ENCODE assay signal across 14 mouse cellular contexts in the genomic region with DNA sequence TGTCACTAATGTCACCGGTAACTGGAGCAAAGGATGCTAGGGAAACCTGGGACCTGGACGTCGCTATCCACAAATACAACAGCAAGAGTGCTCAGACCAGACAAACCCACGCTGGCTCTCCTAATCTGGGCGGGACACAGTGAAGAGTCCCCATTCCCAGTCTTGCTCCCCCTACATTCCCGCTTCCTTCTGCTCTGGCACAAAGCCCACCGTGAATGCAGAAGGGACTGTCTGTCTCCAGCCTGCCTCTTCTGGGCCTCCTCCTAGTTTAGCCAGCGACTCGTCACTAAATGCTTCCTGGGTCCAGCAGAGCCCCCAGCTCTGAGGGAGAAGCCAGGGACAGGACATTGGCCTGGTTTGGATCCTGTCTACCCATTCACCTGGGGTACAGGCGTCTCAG. TPM values are rescaled to one million over a fixed set of nuclear protein-coding genes. Genes with fewer than 3 reads are reported as not detected.
A peak's percentile ranks its signal among the peaks of the same experiment; 100 is the strongest.
DNase-seq lines count a peak whose midpoint lies in the region; ATAC-seq lines count a peak whose summit lies in the region.
"Had no signal": no experiment of that assay in that cellular context is flagged by ENCODE, and none has a peak within 500 bp of the region (broad histone marks: within the 10 kb centered on the region; RNA-seq: fewer than 3 reads in every experiment).

No protein-coding gene starts in this region.

- no peaks in the 10 kb centered on the region for H3K9me3 ChIP-seq in forebrain, embryonic 13.5 days (replicated peaks)
- H3K9me3 ChIP-seq in forebrain, embryonic 11.5 days (ENCODE audit: control insufficient read depth, low read length): no peaks in the 10 kb centered on the region
- H3K9me3 ChIP-seq: limb, embryonic 13.5 days had no signal

- no peak overlapping the region for H3K4me3 ChIP-seq in forebrain, embryonic 13.5 days
- H3K4me3 ChIP-seq in forebrain, embryonic 11.5 days (ENCODE audit: low read depth, low read length): no peak overlapping the region
- H3K4me3 ChIP-seq: erythroblast, embryonic 14.5 days; limb, embryonic 13.5 days had no signal

- no peak overlapping the region for H3K4me2 ChIP-seq in forebrain, embryonic 13.5 days
- H3K4me2 ChIP-seq in forebrain, embryonic 11.5 days (ENCODE audit: low read depth, low read length, severe bottlenecking): no peak overlapping the region
- H3K4me2 ChIP-seq: limb, embryonic 13.5 days had no signal

- 62% methylated on average over 10 of the region's 10 CpGs for WGBS in forebrain, embryonic 13.5 days
- 69% methylated on average over 10 of the region's 10 CpGs for WGBS in forebrain, embryonic 11.5 days

- H3K4me1 ChIP-seq in forebrain, embryonic 13.5 days: peaks cover 72% of the 10 kb centered on the region
- peaks cover 23% of the 10 kb centered on the region for H3K4me1 ChIP-seq in forebrain, embryonic 11.5 days (replicated peaks; ENCODE audit: control insufficient read depth, insufficient read depth, low read length)

- peak overlapping the region; percentile 57 for H3K27ac ChIP-seq in forebrain, embryonic 13.5 days
- no peak overlapping the region for H3K27ac ChIP-seq in forebrain, embryonic 11.5 days (ENCODE audit: low read depth, low read length)
- H3K27ac ChIP-seq: limb, embryonic 13.5 days had no signal

- peaks cover 11% of the 10 kb centered on the region for H3K36me3 ChIP-seq in forebrain, embryonic 13.5 days (ENCODE audit: poor library complexity, severe bottlenecking)
- H3K36me3 ChIP-seq in forebrain, embryonic 11.5 days (ENCODE audit: control insufficient read depth, insufficient read depth, low read length): no peaks in the 10 kb centered on the region
- H3K36me3 ChIP-seq: limb, embryonic 13.5 days had no signal

- DNase-seq in forebrain, embryonic 11.5 days (ENCODE audit: low spot score): no peak
- peak; percentile 69 for DNase-seq in kidney, postnatal 10 days
- DNase-seq in kidney, postnatal 36 days: no peak
- peak; percentile 73 for DNase-seq in testis, postnatal 10 days (ENCODE audit: low spot score)
- no peak for DNase-seq in testis, postnatal 14 days (ENCODE audit: low spot score)
- DNase-seq in thymus, postnatal 36 days: no peak
- DNase-seq: adrenal gland, postnatal 10 days; B cell, adult 2 months; cerebellum, adult 9-11 months; thymus, postnatal 4 days had no signal

- 0 out of 2 replicates have a peak overlapping the region, but pooled peaks have one; percentile 12 for H3K9ac ChIP-seq in forebrain, embryonic 13.5 days
- no peak overlapping the region for H3K9ac ChIP-seq in forebrain, embryonic 11.5 days (ENCODE audit: low read length)
- H3K9ac ChIP-seq: limb, embryonic 13.5 days had no signal

- no peaks in the 10 kb centered on the region for H3K27me3 ChIP-seq in forebrain, embryonic 13.5 days
- H3K27me3 ChIP-seq in forebrain, embryonic 11.5 days (ENCODE audit: control insufficient read depth, insufficient read depth, low read length): no peaks in the 10 kb centered on the region
- H3K27me3 ChIP-seq: limb, embryonic 13.5 days had no signal

- ATAC-seq in forebrain, embryonic 13.5 days: no peak
- ATAC-seq in forebrain, embryonic 11.5 days (replicated peaks; ENCODE audit: low FRiP score): no peak
- ATAC-seq in CD4-positive, CD25-positive, alpha-beta regulatory T cell, adult 4 months: no peak

RNA-seq across cellular contexts. Expression of a gene that starts 29.5 kb away (rescaled TPM):
- 10.7 and 12.7 TPM in 2 replicates for polyA plus RNA-seq in forebrain, embryonic 13.5 days (2015; fragmentation: Nextera tagmentation; extraction: Ambion mirVana)
- polyA plus RNA-seq in forebrain, embryonic 11.5 days (2014; fragmentation: Nextera tagmentation; extraction: Ambion mirVana): 35.8 and 36.9 TPM in 2 replicates
- not detected for polyA plus RNA-seq in CD4-positive, CD25-positive, alpha-beta regulatory T cell, adult 4 months (2017; shearing (Covaris generic))
- polyA plus RNA-seq: erythroblast, embryonic 14.5 days had no signal

Comparison
In these comparisons a context has a peak if more than half of its experiments do, and no peak if none do; other contexts are left out.
1. DNase-seq: peak in kidney, postnatal 10 days (single experiment) and testis, postnatal 10 days (single experiment); none in forebrain, embryonic 11.5 days (single experiment), kidney, postnatal 36 days (0 of 2), testis, postnatal 14 days (single experiment) and thymus, postnatal 36 days (0 of 2).
2. RNA of a gene that starts 29.5 kb away (polyA plus RNA-seq): 35.8 to 36.9 TPM in forebrain, embryonic 11.5 days and 10.7 to 12.7 TPM in forebrain, embryonic 13.5 days; not detected in CD4-positive, CD25-positive, alpha-beta regulatory T cell, adult 4 months; every median in the first group is over 10 times any median in the second.